Mouse (Mus musculus) C2C12 (cell line): ENCODE results near the gene Gjd2. TPM values are rescaled to one million over a fixed set of nuclear protein-coding genes. Genes with fewer than 3 reads are reported as not detected.

Experiments used
- H3K27me3 ChIP-seq: one replicate; pipeline ENCODE4 v1.6.1; 2011; ENCODE audit not compliant: control insufficient read depth, insufficient read depth, insufficient read length
- H3K36me3 ChIP-seq: one replicate; pipeline ENCODE4 v1.6.1; 2011; ENCODE audit not compliant: control insufficient read depth, insufficient read depth
- H3K4me3 ChIP-seq: one replicate; pipeline ENCODE4 v1.5.1; 2011; ENCODE audit warnings: mild to moderate bottlenecking, control low read depth; ENCODE audit not compliant: poor library complexity, insufficient read depth, severe bottlenecking
- H3K79me2 ChIP-seq: one replicate; pipeline ENCODE4 v1.6.1; 2011; ENCODE audit not compliant: control insufficient read depth, insufficient read depth
- H3K79me3 ChIP-seq: one replicate; pipeline ENCODE4 v1.6.1; 2011; ENCODE audit warnings: low read depth, control low read depth
- H3ac ChIP-seq: one replicate; pipeline ENCODE3; 2011; ENCODE audit warnings: low read depth; ENCODE audit not compliant: control insufficient read depth, insufficient read length
- CEBPB ChIP-seq: IDR thresholded peaks from one replicate; pipeline ENCODE4 v1.6.1; 2011; ENCODE audit warnings: low read depth, mild to moderate bottlenecking, control low read depth, moderate library complexity
- CTCF ChIP-seq: IDR thresholded peaks from one replicate; pipeline ENCODE4 v1.5.1; 2011; ENCODE audit not compliant: control insufficient read depth, insufficient read depth, insufficient read length
- FOSL1 ChIP-seq: IDR thresholded peaks from one replicate; pipeline ENCODE4 v1.8.0; 2011; ENCODE audit warnings: mild to moderate bottlenecking, low read length; ENCODE audit not compliant: poor library complexity, insufficient read depth, severe bottlenecking
- MAX ChIP-seq: IDR thresholded peaks from one replicate; pipeline ENCODE4 v1.6.1; 2011; ENCODE audit warnings: mild to moderate bottlenecking, control low read depth
- MYOD1 ChIP-seq: IDR thresholded peaks from one replicate; pipeline ENCODE4 v1.6.1; 2011; ENCODE audit warnings: low read depth; ENCODE audit not compliant: control insufficient read depth, insufficient read length
- MYOG ChIP-seq: IDR thresholded peaks from one replicate; pipeline ENCODE4 v1.6.1; 2011; ENCODE audit not compliant: control insufficient read depth, insufficient read length; ENCODE audit errors: extremely low read depth
- USF1 ChIP-seq: IDR thresholded peaks from one replicate; pipeline ENCODE4 v1.6.1; 2011; ENCODE audit warnings: low read depth, mild to moderate bottlenecking, control low read depth, moderate library complexity
- polyA plus RNA-seq: library from polyadenylated mRNA; unstranded; fragments of >200 nt; fragmentation: generic; extraction: Trizol; gene quantifications from one replicate; pipeline ENCODE4 v1.2.1, GENCODE M21; 2012; ENCODE audit warnings: missing spikeins

The Gjd2 gene
- polyA plus RNA-seq, 1 experiment, result not detected

- no peak within 1 kb of the TSS for H3K4me3 ChIP-seq
- no peak within 1 kb of the TSS for H3ac ChIP-seq
- H3K79me3 ChIP-seq, result no peaks in the 10 kb centered on the region
- no peaks in the 10 kb centered on the region for H3K36me3 ChIP-seq
- no peaks in the 10 kb centered on the region for H3K27me3 ChIP-seq
- no peaks in the 10 kb centered on the region for H3K79me2 ChIP-seq
- TF ChIP-seq MYOD1, result no peak
- TF ChIP-seq FOSL1, result no peak
Measured at GRCm38 (mm10) chr2:114052696-114053598, 39.5 kb upstream of the Gjd2 start, which contains the start of gene Actc1. TSS of gene Actc1 (minus strand) at chr2:114053548.

DNA sequence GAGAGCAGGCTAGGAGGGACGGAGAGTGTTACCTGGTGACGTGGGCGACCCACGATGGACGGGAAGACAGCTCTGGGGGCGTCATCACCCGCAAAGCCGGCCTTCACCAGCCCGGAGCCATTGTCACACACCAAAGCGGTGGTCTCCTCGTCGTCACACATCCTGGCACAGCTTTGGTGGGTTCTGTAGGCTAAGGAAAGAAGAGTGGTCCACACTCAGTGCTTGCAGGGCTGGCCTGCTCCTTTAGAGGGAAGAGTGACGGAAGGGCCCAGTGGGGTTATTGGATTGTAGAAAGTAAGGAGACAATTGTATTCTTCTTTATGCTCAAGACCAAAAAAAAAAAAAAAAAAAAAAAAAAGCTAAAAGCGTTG is 38.4 kb upstream of the Gjd2 start:
- no peaks in the 10 kb centered on the region for H3K36me3 ChIP-seq
- H3K4me3 ChIP-seq, result no peak overlapping the region
- H3K79me3 ChIP-seq, result no peaks in the 10 kb centered on the region
- no peaks in the 10 kb centered on the region for H3K79me2 ChIP-seq
- H3ac ChIP-seq, result no peak overlapping the region
- no peak for TF ChIP-seq FOSL1
- TF ChIP-seq MYOD1, result no peak
- TF ChIP-seq MAX, result no peak
- TF ChIP-seq MYOG, result no peak
- TF ChIP-seq CTCF, result no peak
- no peak for TF ChIP-seq USF1
- no peak for TF ChIP-seq CEBPB
- H3K27me3 ChIP-seq, result no peaks in the 10 kb centered on the region

GRCm38 (mm10) chr2:114051111-114051870 is 37.9 kb upstream of the Gjd2 start:
- Histone ChIP-seq H3K79me2 (no peaks in the 10 kb centered on the region), H3K36me3 (no peaks in the 10 kb centered on the region), H3K27me3 (no peaks in the 10 kb centered on the region), H3ac (no peak overlapping the region), H3K4me3 (no peak overlapping the region), H3K79me3 (no peaks in the 10 kb centered on the region)
- TF ChIP-seq FOSL1 (no peak), MYOD1 (no peak), MAX (no peak), USF1 (no peak), CEBPB (no peak), CTCF (no peak), MYOG (no peak)

GRCm38 (mm10) chr2:114050150-114050549 is 36.7 kb upstream of the Gjd2 start:
- no peak overlapping the region for H3K4me3 ChIP-seq

DNA sequence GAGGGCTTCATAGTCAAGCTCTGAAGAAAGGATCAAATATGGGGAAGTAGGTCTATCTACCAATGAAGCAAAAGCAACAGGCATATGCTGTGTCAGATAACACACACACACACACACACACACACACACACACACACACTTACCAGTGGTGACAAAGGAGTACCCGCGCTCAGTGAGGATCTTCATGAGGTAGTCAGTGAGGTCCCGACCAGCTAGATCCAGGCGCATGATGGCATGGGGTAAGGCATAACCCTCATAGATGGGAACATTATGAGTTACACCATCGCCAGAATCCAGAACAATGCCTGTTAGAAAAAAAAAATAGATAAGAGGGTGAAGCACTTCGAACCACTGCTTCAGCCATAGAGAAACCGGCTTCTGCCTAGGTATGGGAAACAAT is 36.0 kb upstream of the Gjd2 start:
- no peaks in the 10 kb centered on the region for H3K79me2 ChIP-seq
- no peak overlapping the region for H3K4me3 ChIP-seq
- no peaks in the 10 kb centered on the region for H3K36me3 ChIP-seq
- peaks cover 4% of the 10 kb centered on the region for H3K27me3 ChIP-seq
- no peak for TF ChIP-seq MAX
- TF ChIP-seq MYOD1, result no peak
- no peak for TF ChIP-seq FOSL1
- no peak for TF ChIP-seq CEBPB
- TF ChIP-seq USF1, result no peak
- no peak for TF ChIP-seq CTCF
- TF ChIP-seq MYOG, result no peak
- no peaks in the 10 kb centered on the region for H3K79me3 ChIP-seq
- H3ac ChIP-seq, result no peak overlapping the region

More at GRCm38 (mm10) chr2:114050150-114050549, 36.7 kb upstream of the Gjd2 start:
- H3K27me3 ChIP-seq, result no peaks in the 10 kb centered on the region
- TF ChIP-seq MYOD1 (no peak), MAX (no peak), CEBPB (no peak), CTCF (no peak), MYOG (no peak), USF1 (no peak), FOSL1 (no peak)
- H3K79me3 ChIP-seq, result no peaks in the 10 kb centered on the region
- no peaks in the 10 kb centered on the region for H3K79me2 ChIP-seq
- no peaks in the 10 kb centered on the region for H3K36me3 ChIP-seq
- H3ac ChIP-seq, result no peak overlapping the region
